Mouse (Mus musculus) embryonic facial prominence, embryonic 14.5 days (tissue): ENCODE measurements around the gene Gabrr1. TPM values are rescaled to one million over a fixed set of nuclear protein-coding genes. Genes with fewer than 3 reads are reported as not detected.
"Not testable (repeated sequence)": the region's sequence is repeated elsewhere in the genome, so short reads cannot be mapped to it uniquely, and the experiment has no call there.

ENCODE experiments used
- ATAC-seq: fragments of 200-750 bp; cut with Nextera tagmentation; 2 replicates; pipeline ENCODE4 v1.8.0; 2017; ENCODE audit warnings: low read depth, moderate number of reproducible peaks, moderate TSS enrichment
- DNase-seq: peaks from one replicate; pipeline ENCODE4 v3.0.0-alpha.2; 2015; ENCODE audit warnings: low spot score
- H3K27ac ChIP-seq: fragments of 300-500 bp; sonication (generic); replicated peaks from 2 replicates; pipeline ENCODE4 v1.5.1; 2014; ENCODE audit warnings: low read depth, mild to moderate bottlenecking, low read length, moderate library complexity
- H3K27me3 ChIP-seq: fragments of 300-500 bp; sonication (generic); replicated peaks from 2 replicates; pipeline ENCODE4 v1.6.1; 2014; ENCODE audit warnings: low read length; ENCODE audit not compliant: control insufficient read depth, insufficient read depth
- H3K36me3 ChIP-seq: fragments of 300-500 bp; sonication (generic); 2 replicates; pipeline ENCODE4 v1.6.1; 2014; ENCODE audit warnings: low read length, mixed read lengths; ENCODE audit not compliant: control insufficient read depth, insufficient read depth
- H3K4me1 ChIP-seq: fragments of 300-500 bp; sonication (generic); 2 replicates; pipeline ENCODE4 v1.6.1; 2014; ENCODE audit warnings: antibody characterized with exemption, low read length; ENCODE audit not compliant: control insufficient read depth, insufficient read depth
- H3K4me2 ChIP-seq: fragments of 300-500 bp; sonication (generic); 2 replicates; pipeline ENCODE4 v1.6.1; 2014; ENCODE audit warnings: low read depth, mild to moderate bottlenecking, low read length, moderate library complexity, mixed read lengths
- H3K4me3 ChIP-seq: fragments of 300-500 bp; sonication (generic); 2 replicates; pipeline ENCODE4 v1.5.1; 2014; ENCODE audit warnings: low read depth, mild to moderate bottlenecking, low read length
- H3K9ac ChIP-seq: fragments of 300-500 bp; sonication (generic); 2 replicates; pipeline ENCODE4 v1.6.1; 2014; ENCODE audit warnings: low read depth, mild to moderate bottlenecking, low read length, moderate library complexity, mixed read lengths
- H3K9me3 ChIP-seq: fragments of 300-500 bp; sonication (generic); 2 replicates; pipeline ENCODE4 v1.6.1; 2016; ENCODE audit warnings: low read length; ENCODE audit not compliant: control insufficient read depth
- WGBS: fragments of 180-500 bp; shearing (Covaris S2); extraction: QIAGEN DNeasy Blood & Tissue Kit; methylation state at CpG from one replicate; pipeline ENCODE4 v1.1.7; 2014; 5-methylcytosine and 5-hydroxymethylcytosine counted together
- polyA plus RNA-seq: library from polyadenylated mRNA; unstranded; fragments of >200 nt; fragmentation: Nextera tagmentation; extraction: Ambion mirVana; gene quantifications from 2 replicates; pipeline ENCODE4 v1.2.1, GENCODE M21; 2014

Gabrr1 gene
- 0.12 TPM in 1 of 2 replicates, not detected in the other for polyA plus RNA-seq

DNA sequence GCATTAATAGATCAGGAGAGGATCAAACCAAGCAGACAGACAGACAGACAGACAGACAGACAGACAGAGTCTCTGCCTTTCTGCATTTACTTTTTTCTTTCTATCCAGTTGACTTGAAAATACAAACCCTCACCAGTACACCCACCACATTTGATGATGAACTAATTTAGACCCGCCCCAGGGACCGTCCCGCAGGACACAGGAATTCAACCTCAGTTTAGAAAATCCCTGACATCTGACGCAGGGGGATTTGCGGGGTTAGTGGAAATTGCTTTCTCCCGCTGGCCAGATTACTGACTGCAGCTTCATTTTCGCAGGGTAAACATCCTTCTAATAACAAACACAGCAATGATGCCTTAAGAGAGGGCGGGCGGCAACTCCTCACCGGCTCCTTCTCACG is at the start of gene Gabrr1:
Gene Gabrr1 (plus strand): TSS at position 301 of the 400 bp plus-strand sequence.
- Histone ChIP-seq H3K36me3 (no peaks in the 10 kb centered on the region), H3K4me1 (no peaks in the 10 kb centered on the region), H3K27ac (no peak within 1 kb of the TSS), H3K4me3 (no peak within 1 kb of the TSS), H3K4me2 (no peak within 1 kb of the TSS), H3K9me3 (no peaks in the 10 kb centered on the region), H3K9ac (no peak within 1 kb of the TSS), H3K27me3 (no peaks in the 10 kb centered on the region)
- ATAC-seq (no peak), DNase-seq (peak; percentile 16)
- WGBS, result 47% methylated on average over 11 of the region's 11 CpGs

DNA sequence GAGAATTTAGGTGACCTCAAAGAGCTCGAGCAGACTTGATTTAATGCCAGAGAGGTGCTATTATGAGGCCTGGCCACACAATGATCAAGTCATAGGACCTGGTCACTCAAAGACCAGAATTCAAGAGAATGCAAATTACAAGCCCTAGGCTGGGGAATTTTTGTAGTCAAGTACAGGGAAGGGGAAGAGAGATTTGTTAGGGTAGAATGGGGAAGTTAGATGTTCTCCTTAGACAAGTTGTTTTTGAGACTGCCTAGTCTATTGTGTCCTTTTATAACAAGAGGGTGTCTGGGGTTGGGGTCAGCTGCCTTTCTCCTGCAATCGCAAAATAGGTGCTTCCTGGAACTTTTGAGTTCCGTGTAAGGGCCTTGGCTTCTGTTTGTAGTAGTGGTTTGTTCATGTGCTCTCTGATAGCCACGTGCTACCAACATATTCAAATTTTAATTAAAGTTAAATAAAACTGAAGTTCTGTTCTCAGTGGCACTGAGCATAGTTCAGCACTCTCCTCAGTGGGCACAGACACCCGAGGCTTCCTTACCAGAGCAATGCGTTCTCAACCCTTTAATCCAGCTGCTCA is 33.1 kb upstream of the Gabrr1 start:
- no peak overlapping the region for H3K9ac ChIP-seq
- DNase-seq (no peak), ATAC-seq (no peak)
- no peak overlapping the region for H3K4me3 ChIP-seq
- 77% methylated on average over 6 of the region's 6 CpGs for WGBS
- no peaks in the 10 kb centered on the region for H3K9me3 ChIP-seq
- no peak overlapping the region for H3K27ac ChIP-seq
- no peaks in the 10 kb centered on the region for H3K27me3 ChIP-seq
- H3K4me2 ChIP-seq, result no peak overlapping the region
- H3K36me3 ChIP-seq, result no peaks in the 10 kb centered on the region
- no peaks in the 10 kb centered on the region for H3K4me1 ChIP-seq

- Histone ChIP-seq H3K4me2 (no peak overlapping the region), H3K27ac (no peak overlapping the region), H3K9me3 (peaks cover 3% of the 10 kb centered on the region; the same call in 1 of the 2 replicates), H3K4me3 (no peak overlapping the region), H3K4me1 (no peaks in the 10 kb centered on the region), H3K27me3 (no peaks in the 10 kb centered on the region), H3K36me3 (no peaks in the 10 kb centered on the region), H3K9ac (no peak overlapping the region)
- WGBS, result 74% methylated on average over 14 of the region's 14 CpGs
- DNase-seq (no peak), ATAC-seq (no peak)
Observed at GRCm38 (mm10) chr4:33109720-33110458, 22.4 kb upstream of the Gabrr1 start.

GRCm38 (mm10) chr4:33110845-33111244 is 21.5 kb upstream of the Gabrr1 start:
- no peak for ATAC-seq
- Histone ChIP-seq H3K9ac (no peak overlapping the region), H3K9me3 (peaks cover 5% of the 10 kb centered on the region; the same call in 1 of the 2 replicates), H3K4me1 (no peaks in the 10 kb centered on the region), H3K4me3 (no peak overlapping the region), H3K36me3 (no peaks in the 10 kb centered on the region), H3K4me2 (no peak overlapping the region), H3K27ac (no peak overlapping the region), H3K27me3 (no peaks in the 10 kb centered on the region)
- DNase-seq, result no peak
- 74% methylated on average over 7 of the region's 7 CpGs for WGBS

GRCm38 (mm10) chr4:33111358-33111757 is 21.0 kb upstream of the Gabrr1 start:
- no peak for ATAC-seq
- 85% methylated on average over 9 of the region's 9 CpGs for WGBS
- no peak overlapping the region for H3K27ac ChIP-seq

DNA sequence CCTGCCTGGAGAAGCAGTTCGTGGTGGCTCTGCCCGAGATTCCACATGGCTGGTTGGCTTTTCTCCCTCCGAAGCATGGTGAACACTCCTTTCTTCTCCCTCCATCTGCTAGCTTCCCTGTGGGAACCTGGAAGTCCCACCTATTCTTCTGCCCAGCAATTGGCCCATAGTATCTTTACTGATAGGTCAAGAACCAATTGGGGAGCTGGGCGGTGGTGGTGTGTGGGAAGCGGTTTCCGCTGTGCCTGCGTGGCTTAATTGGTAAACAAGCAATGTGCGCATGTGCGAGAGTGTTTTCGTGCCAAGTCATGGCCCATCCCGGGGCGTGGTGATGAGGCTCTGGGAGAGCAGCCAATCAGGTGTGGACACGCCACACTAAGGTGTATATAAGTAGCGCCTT is 19.5 kb upstream of the Gabrr1 start:
- H3K4me1 ChIP-seq, ATAC-seq, H3K27ac ChIP-seq, DNase-seq, H3K4me3 ChIP-seq, H3K36me3 ChIP-seq, H3K9me3 ChIP-seq, H3K4me2 ChIP-seq, H3K27me3 ChIP-seq, H3K9ac ChIP-seq: not testable (repeated sequence)
- WGBS, result 96% methylated on average over 10 of the region's 14 CpGs

More at GRCm38 (mm10) chr4:33111358-33111757, 21.0 kb upstream of the Gabrr1 start:
- no peak overlapping the region for H3K9ac ChIP-seq
- no peak overlapping the region for H3K4me3 ChIP-seq
- H3K4me1 ChIP-seq, result no peaks in the 10 kb centered on the region
- H3K9me3 ChIP-seq, result peaks cover 5% of the 10 kb centered on the region; the same call in 1 of the 2 replicates
- H3K4me2 ChIP-seq, result no peak overlapping the region
- no peak for DNase-seq
- no peaks in the 10 kb centered on the region for H3K36me3 ChIP-seq
- H3K27me3 ChIP-seq, result no peaks in the 10 kb centered on the region

- not testable (repeated sequence) for H3K27ac ChIP-seq, H3K36me3 ChIP-seq, H3K4me2 ChIP-seq, ATAC-seq, H3K9ac ChIP-seq, H3K27me3 ChIP-seq, H3K4me3 ChIP-seq, H3K9me3 ChIP-seq, H3K4me1 ChIP-seq
- WGBS, result 3% methylated on average over 3 of the region's 3 CpGs
- DNase-seq, result peak; percentile 80
Observed at GRCm38 (mm10) chr4:33119118-33119517, 13.2 kb upstream of the Gabrr1 start.

DNA sequence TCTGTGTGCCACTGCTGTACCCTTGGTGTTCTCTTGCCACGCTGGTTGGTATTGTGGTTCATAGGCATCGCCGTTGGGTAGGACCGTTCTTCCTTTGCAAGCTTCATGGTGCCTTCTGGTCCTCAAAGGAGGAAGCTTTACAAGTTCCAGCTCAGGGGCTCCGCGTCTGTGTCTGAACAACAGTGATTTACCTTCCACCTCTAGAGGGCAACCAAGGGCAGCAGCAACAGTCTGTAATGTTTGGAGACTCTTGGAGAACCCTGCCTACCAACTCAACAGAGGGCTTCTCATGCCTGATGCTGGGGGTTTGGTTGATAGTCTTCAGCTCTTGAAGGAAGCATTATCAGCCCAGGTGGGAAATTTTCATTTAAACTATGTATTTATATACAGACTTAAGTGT is 7.8 kb upstream of the Gabrr1 start:
- ATAC-seq, result peak; percentile 53; the same call in 1 of the 2 replicates
- Histone ChIP-seq H3K36me3 (no peaks in the 10 kb centered on the region), H3K4me3 (no peak overlapping the region), H3K27ac (no peak overlapping the region), H3K27me3 (no peaks in the 10 kb centered on the region), H3K9me3 (no peaks in the 10 kb centered on the region), H3K9ac (no peak overlapping the region), H3K4me1 (no peaks in the 10 kb centered on the region), H3K4me2 (no peak overlapping the region)
- peak; percentile 23 for DNase-seq
- WGBS, result 81% methylated on average over 6 of the region's 6 CpGs
